Mouse (Mus musculus) liver, adult 2 months (tissue): ENCODE results near the gene Hdac4.

Source experiments
- CTCF ChIP-seq: fragments of 200-500 bp; IDR thresholded peaks from 2 replicates; pipeline ENCODE4 v1.5.1; 2011; ENCODE audit warnings: low read depth, low read length, control low read depth
- POLR2A ChIP-seq: fragments of 200-500 bp; IDR thresholded peaks from 2 replicates; pipeline ENCODE4 v1.6.1; 2011; ENCODE audit warnings: low read length, control low read depth; ENCODE audit not compliant: insufficient read depth; ENCODE audit errors: extremely low read depth

DNA sequence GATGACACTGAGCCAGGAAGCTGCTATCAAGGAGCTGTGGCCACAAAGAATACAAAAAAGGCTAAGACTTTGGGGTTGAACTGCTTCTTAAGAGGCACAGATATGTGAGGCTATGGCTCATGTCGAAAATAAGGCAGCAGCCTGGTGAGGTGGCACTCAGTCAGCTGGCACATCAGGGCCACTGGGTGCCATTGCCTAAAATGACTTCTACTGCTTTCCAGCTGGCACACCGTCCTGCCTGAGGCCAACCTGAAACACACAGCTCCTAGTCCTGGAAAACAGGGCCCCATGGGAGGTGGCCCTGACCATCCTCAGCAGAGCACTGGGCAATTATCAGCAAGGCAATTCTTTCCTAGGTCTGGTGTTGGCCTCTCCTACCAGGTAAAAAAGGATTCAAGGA is 167.3 kb downstream of the Hdac4 start:
- TF ChIP-seq CTCF, result no peak
- no peak for TF ChIP-seq POLR2A
